Mouse (Mus musculus): Measurements from ENCODE around the gene Sart3. TPM values are rescaled to one million over a fixed set of nuclear protein-coding genes. Genes with fewer than 3 reads are reported as not detected.

Gene Sart3
- polyA plus RNA-seq, 1 experiment from 2014 or later, result 47.9 TPM

DNA sequence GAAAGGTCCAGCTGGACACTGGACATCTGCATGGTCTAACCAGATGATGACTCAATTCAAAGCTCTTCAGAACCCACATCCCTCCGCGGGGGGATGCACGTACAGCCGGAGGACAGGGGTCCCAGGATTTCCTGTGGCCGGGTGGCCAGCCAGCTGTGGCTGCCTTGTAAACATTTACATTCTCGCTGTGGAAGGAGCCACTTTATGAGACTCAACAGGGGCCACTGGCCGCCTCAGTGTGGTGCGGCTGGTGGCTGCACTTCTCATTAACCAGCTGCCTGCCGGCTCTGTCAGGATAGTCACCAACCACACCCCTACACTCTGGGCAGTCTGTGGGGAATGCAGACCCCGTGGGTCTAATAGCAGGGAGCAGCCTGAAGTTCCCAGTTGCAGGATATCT lies 34.1 kb upstream of the Sart3 start:
- 38% methylated on average over 10 of the region's 10 CpGs for WGBS
- Histone ChIP-seq H3K36me3 (no peaks in the 10 kb centered on the region), H3K4me1 (peaks cover 32% of the 10 kb centered on the region), H3K4me3 (replicated peaks) (no peak overlapping the region), H3K9ac (no peak overlapping the region), H3K4me2 (replicated peaks) (no peak overlapping the region), H3K27ac (replicated peaks) (no peak overlapping the region), H3K9me3 (replicated peaks) (no peaks in the 10 kb centered on the region), H3K27me3 (no peaks in the 10 kb centered on the region)
- no peak for ATAC-seq (ENCODE audit: insufficient number of reproducible peaks, low FRiP score, low TSS enrichment, low read depth)

- WGBS, result 70% methylated on average over 9 of the region's 9 CpGs
- Histone ChIP-seq H3K36me3 (no peaks in the 10 kb centered on the region), H3K27ac (replicated peaks) (0 out of 2 replicates have a peak overlapping the region, but pooled peaks have one; percentile 51), H3K9me3 (replicated peaks) (no peaks in the 10 kb centered on the region), H3K4me3 (replicated peaks) (no peak overlapping the region), H3K27me3 (no peaks in the 10 kb centered on the region), H3K9ac (no peak overlapping the region), H3K4me2 (replicated peaks) (no peak overlapping the region), H3K4me1 (peaks cover 38% of the 10 kb centered on the region)
- ATAC-seq (ENCODE audit: insufficient number of reproducible peaks, low FRiP score, low TSS enrichment, low read depth), result no peak
Observed at GRCm38 (mm10) chr5:113805301-113805700, 33.0 kb upstream of the Sart3 start.

- Histone ChIP-seq H3K4me1 (peaks cover 45% of the 10 kb centered on the region), H3K9ac (no peak overlapping the region), H3K4me3 (replicated peaks) (no peak overlapping the region), H3K27me3 (no peaks in the 10 kb centered on the region), H3K9me3 (replicated peaks) (no peaks in the 10 kb centered on the region), H3K36me3 (no peaks in the 10 kb centered on the region), H3K4me2 (replicated peaks) (no peak overlapping the region), H3K27ac (replicated peaks) (peak overlapping the region; percentile 51; the same call in 1 of the 2 replicates)
- 40% methylated on average over 7 of the region's 7 CpGs for WGBS
- ATAC-seq (ENCODE audit: insufficient number of reproducible peaks, low FRiP score, low TSS enrichment, low read depth), result peak; percentile 69
Observed at GRCm38 (mm10) chr5:113804395-113804966, 32.2 kb upstream of the Sart3 start.

- Histone ChIP-seq H3K4me3 (replicated peaks) (peak within 1 kb of the TSS; percentile 54), H3K4me2 (replicated peaks) (peak within 1 kb of the TSS; percentile 64), H3K9ac (peak within 1 kb of the TSS; percentile 33), H3K4me1 (peaks cover 68% of the 10 kb centered on the region), H3K36me3 (0 out of 2 replicates have a peak, but pooled peaks cover 3% of the 10 kb centered on the region), H3K9me3 (replicated peaks) (no peaks in the 10 kb centered on the region), H3K27ac (replicated peaks) (peak within 1 kb of the TSS; percentile 90), H3K27me3 (no peaks in the 10 kb centered on the region)
- under 1% methylated on average over 11 of the region's 11 CpGs for WGBS
- ATAC-seq (ENCODE audit: insufficient number of reproducible peaks, low FRiP score, low TSS enrichment, low read depth), result peak; percentile 88
Observed at GRCm38 (mm10) chr5:113800280-113800679, 28.0 kb upstream of the Sart3 start, which contains the start of gene Tmem119. TSS of gene Tmem119 (minus strand) at chr5:113800516.

GRCm38 (mm10) chr5:113799691-113800090 lies 27.4 kb upstream of the Sart3 start:
- WGBS, result 20% methylated on average over 5 of the region's 5 CpGs
- Histone ChIP-seq H3K36me3 (peaks cover 8% of the 10 kb centered on the region; the same call in 1 of the 2 replicates), H3K4me2 (replicated peaks) (peak overlapping the region; percentile 64), H3K27ac (replicated peaks) (peak overlapping the region; percentile 90), H3K4me1 (peaks cover 67% of the 10 kb centered on the region), H3K9me3 (replicated peaks) (no peaks in the 10 kb centered on the region), H3K27me3 (no peaks in the 10 kb centered on the region), H3K4me3 (replicated peaks) (peak overlapping the region; percentile 54), H3K9ac (peak overlapping the region; percentile 33)
- no peak for ATAC-seq (ENCODE audit: insufficient number of reproducible peaks, low FRiP score, low TSS enrichment, low read depth)

DNA sequence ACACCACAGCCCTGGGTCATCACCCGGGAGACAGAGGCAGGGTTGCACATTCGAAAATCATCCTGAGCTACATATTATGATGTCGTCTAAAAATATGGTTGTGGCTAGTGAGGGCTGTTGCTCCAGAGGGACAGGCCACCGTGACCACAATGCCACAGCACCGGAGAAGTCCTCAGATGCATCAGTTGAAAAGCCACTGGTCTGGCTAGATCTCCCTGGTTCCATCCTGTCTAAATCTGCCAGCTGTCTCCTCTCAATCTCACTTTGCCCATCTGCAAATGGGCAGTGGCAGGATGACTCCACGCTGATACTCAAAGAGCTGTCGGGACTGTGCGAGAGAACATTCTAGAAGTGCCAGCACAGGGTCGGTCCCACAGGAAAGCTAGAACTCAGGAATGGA lies 26.2 kb upstream of the Sart3 start:
- H3K36me3 ChIP-seq, result peaks cover 20% of the 10 kb centered on the region
- peaks cover 61% of the 10 kb centered on the region for H3K4me1 ChIP-seq
- H3K9ac ChIP-seq, result peak overlapping the region; percentile 24; the same call in 1 of the 2 replicates
- no peaks in the 10 kb centered on the region for H3K9me3 ChIP-seq (replicated peaks)
- peak overlapping the region; percentile 64 for H3K4me2 ChIP-seq (replicated peaks)
- WGBS, result 36% methylated on average over 9 of the region's 9 CpGs
- peak overlapping the region; percentile 54 for H3K4me3 ChIP-seq (replicated peaks)
- H3K27ac ChIP-seq (replicated peaks), result peak overlapping the region; percentile 90
- ATAC-seq (ENCODE audit: insufficient number of reproducible peaks, low FRiP score, low TSS enrichment, low read depth), result no peak
- no peaks in the 10 kb centered on the region for H3K27me3 ChIP-seq

GRCm38 (mm10) chr5:113797149-113797882 lies 25.0 kb upstream of the Sart3 start:
- no peak for ATAC-seq (ENCODE audit: insufficient number of reproducible peaks, low FRiP score, low TSS enrichment, low read depth)
- Histone ChIP-seq H3K9ac (0 out of 2 replicates have a peak overlapping the region, but pooled peaks have one; percentile 1), H3K4me3 (replicated peaks) (peak overlapping the region; percentile 54), H3K27ac (replicated peaks) (peak overlapping the region; percentile 83), H3K27me3 (no peaks in the 10 kb centered on the region), H3K4me1 (peaks cover 68% of the 10 kb centered on the region), H3K4me2 (replicated peaks) (peak overlapping the region; percentile 64), H3K36me3 (peaks cover 23% of the 10 kb centered on the region), H3K9me3 (replicated peaks) (no peaks in the 10 kb centered on the region)
- 9% methylated on average over 19 of the region's 19 CpGs for WGBS

DNA sequence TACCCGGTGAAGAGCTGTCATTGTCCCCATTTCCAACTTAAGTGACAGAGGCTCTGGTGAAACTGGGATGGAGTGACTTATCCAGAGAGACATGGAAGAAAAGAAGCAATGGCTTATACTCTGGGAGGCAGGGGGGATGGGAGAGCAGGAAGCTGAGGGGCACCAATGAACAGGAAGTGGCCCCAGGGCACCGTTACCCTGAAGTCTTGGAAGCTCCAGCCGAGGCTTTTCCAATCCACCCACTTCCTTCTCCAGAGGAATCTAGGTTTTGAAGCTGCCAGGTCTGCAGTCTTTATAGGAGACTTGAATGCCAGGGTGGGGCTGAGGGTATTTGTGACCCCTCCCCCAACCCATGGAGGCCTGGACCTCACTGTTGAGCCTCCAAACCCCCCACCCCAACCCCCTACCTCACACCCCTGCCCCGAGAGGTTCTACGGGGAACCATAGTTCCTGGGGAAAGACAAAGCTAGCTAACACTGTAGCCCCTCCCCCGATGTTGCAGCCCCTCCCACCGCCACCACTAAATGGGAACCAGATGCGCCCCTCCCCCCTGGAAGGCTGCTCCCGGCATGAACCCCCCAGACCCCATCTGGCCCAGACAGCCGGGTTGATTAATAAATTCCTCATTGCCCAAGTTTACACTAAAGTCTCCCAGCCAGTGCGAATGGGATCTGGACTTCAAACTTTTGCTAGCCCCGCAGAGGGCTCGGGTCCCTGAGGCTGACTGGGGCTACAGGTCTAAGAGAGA lies 24.3 kb upstream of the Sart3 start:
- Histone ChIP-seq H3K9ac (0 out of 2 replicates have a peak overlapping the region, but pooled peaks have one; percentile 1), H3K36me3 (peaks cover 23% of the 10 kb centered on the region), H3K27me3 (no peaks in the 10 kb centered on the region), H3K4me2 (replicated peaks) (peak overlapping the region; percentile 64), H3K9me3 (replicated peaks) (no peaks in the 10 kb centered on the region), H3K27ac (replicated peaks) (peak overlapping the region; percentile 83), H3K4me1 (peaks cover 75% of the 10 kb centered on the region), H3K4me3 (replicated peaks) (peak overlapping the region; percentile 54)
- peak; percentile 24; the same call in 1 of the 2 replicates for ATAC-seq (ENCODE audit: insufficient number of reproducible peaks, low FRiP score, low TSS enrichment, low read depth)
- 5% methylated on average over 13 of the region's 13 CpGs for WGBS

DNA sequence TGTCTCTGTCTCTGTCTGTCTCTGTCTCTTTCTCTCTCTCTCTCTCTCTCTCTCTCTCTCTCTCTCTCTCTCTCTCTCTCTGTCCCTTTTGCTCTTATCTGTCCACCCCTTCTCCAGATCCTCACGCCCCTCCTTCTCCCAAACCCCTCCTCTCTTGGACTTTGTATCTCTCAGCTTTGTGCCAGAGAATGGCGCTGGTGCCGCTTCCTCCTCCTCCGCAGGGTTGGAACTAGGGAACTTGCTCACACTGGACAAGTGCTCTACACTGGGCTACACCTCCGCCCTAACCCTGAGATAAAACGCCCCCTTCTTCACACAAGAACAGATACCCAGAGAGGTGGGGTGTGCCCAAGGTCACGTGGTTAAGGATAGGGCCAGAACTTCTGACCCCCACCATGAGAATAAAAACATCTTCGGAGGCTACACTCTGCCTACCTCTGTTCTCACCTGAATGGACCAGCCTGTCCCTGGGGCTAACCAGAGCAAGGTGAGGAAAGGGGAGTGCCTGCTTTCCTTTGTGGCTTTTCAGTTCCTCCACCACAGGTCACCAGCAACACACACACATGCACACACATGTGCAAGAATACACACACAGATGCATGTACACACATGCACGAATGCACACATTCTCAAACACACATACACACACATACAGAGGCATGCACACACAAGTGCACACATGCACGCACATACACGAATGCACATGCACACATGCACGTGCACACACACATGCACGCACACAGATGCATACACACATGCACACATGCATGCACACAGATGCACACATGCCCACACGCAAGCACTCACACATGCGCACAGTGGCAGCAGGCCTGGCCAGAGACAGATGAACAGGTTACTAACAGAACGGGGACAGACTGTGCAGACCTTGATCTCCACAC lies 19.1 kb upstream of the Sart3 start:
- H3K4me2 ChIP-seq (replicated peaks), result no peak overlapping the region
- no peak overlapping the region for H3K4me3 ChIP-seq (replicated peaks)
- H3K9me3 ChIP-seq (replicated peaks), result no peaks in the 10 kb centered on the region
- H3K9ac ChIP-seq, result no peak overlapping the region
- peaks cover 23% of the 10 kb centered on the region for H3K36me3 ChIP-seq
- peak overlapping the region; percentile 85; the same call in 1 of the 2 replicates for H3K27ac ChIP-seq (replicated peaks)
- H3K4me1 ChIP-seq, result peaks cover 70% of the 10 kb centered on the region
- H3K27me3 ChIP-seq, result no peaks in the 10 kb centered on the region
- ATAC-seq (ENCODE audit: insufficient number of reproducible peaks, low FRiP score, low TSS enrichment, low read depth), result no peak
- 83% methylated on average over 16 of the region's 16 CpGs for WGBS

DNA sequence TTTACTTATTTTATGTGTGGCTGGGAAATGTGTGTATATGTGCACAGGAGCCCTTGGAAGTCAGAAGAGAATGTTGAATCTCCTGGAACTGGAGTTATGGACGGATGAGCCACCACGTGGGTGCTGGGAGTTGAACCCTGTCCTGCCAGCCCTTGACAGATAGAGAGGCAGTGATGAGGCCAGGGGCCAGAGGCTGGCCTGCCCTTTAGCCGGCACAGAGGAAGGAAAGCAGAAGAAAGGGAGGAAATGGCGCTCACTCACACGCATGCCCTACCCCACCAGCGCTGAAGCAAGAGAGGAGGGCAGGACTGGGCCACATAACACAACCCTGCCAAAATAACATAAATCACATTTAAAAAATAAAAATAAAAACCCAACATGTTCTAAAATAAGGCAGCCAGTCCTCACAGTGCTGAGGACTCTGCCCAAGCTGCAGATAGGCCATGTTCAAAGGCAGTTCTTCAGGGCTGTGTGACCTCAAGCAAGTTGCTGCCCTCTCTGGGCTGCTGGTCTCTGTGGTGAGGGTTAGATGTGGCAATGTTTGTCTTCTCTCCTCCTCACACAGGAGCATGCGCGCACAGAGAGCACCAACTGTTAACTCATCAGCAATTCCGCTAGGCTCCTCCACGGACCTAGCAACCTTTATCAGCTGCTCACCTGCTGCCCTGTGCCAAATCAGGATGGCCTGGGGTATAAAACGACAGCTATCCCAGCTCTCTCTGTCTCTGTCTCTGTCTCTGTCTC lies 18.3 kb upstream of the Sart3 start:
- Histone ChIP-seq H3K4me3 (replicated peaks) (no peak overlapping the region), H3K9me3 (replicated peaks) (no peaks in the 10 kb centered on the region), H3K27ac (replicated peaks) (peak overlapping the region; percentile 85; the same call in 1 of the 2 replicates), H3K9ac (no peak overlapping the region), H3K36me3 (peaks cover 23% of the 10 kb centered on the region), H3K4me2 (replicated peaks) (no peak overlapping the region), H3K27me3 (no peaks in the 10 kb centered on the region), H3K4me1 (peaks cover 62% of the 10 kb centered on the region)
- no peak for ATAC-seq (ENCODE audit: insufficient number of reproducible peaks, low FRiP score, low TSS enrichment, low read depth)
- WGBS, result 71% methylated on average over 11 of the region's 11 CpGs
